Mouse (Mus musculus): Measurements from ENCODE around the gene Ajm1. TPM values are rescaled to one million over a fixed set of nuclear protein-coding genes. Genes with fewer than 3 reads are reported as not detected.

Gene Ajm1
- 0.34 and 0.92 TPM in 2 replicates for polyA plus RNA-seq (2011; ENCODE audit: insufficient read depth, insufficient read length, low replicate concordance, missing spikeins)

GRCm38 (mm10) chr2:25581294-25581864 is at the start of gene Ajm1:
Gene Ajm1 (minus strand): TSS chr2:25581757.
- no peak for TF ChIP-seq POLR2A (IDR thresholded peaks at IDR 0.05; ENCODE audit: borderline replicate concordance, control insufficient read depth, low read depth, low read length)
- TF ChIP-seq CTCF (IDR thresholded peaks at IDR 0.05; ENCODE audit: control insufficient read depth, insufficient read depth, low read length): peak; percentile 85
- WGBS: 6% methylated on average over 19 of the region's 19 CpGs
- no peak within 1 kb of the TSS for H3K27ac ChIP-seq (ENCODE audit: control insufficient read depth, insufficient read depth, low read depth, low read length, poor library complexity)
- no peaks in the 10 kb centered on the region for H3K4me1 ChIP-seq (ENCODE audit: control insufficient read depth, insufficient read depth, low read length)
- H3K4me3 ChIP-seq (replicated peaks; ENCODE audit: control insufficient read depth, low read depth, low read length): no peak within 1 kb of the TSS

GRCm38 (mm10) chr2:25628738-25629137 is 47.2 kb upstream of the Ajm1 start:
- Histone ChIP-seq H3K27ac (ENCODE audit: control insufficient read depth, insufficient read depth, low read depth, low read length, poor library complexity) (no peak overlapping the region), H3K4me3 (replicated peaks; ENCODE audit: control insufficient read depth, low read depth, low read length) (no peak overlapping the region), H3K4me1 (ENCODE audit: control insufficient read depth, insufficient read depth, low read length) (no peaks in the 10 kb centered on the region)
- WGBS: 65% methylated on average over 4 of the region's 4 CpGs
- no peak for TF ChIP-seq CTCF (IDR thresholded peaks at IDR 0.05; ENCODE audit: control insufficient read depth, insufficient read depth, low read length)
- TF ChIP-seq POLR2A (IDR thresholded peaks at IDR 0.05; ENCODE audit: borderline replicate concordance, control insufficient read depth, low read depth, low read length): no peak

DNA sequence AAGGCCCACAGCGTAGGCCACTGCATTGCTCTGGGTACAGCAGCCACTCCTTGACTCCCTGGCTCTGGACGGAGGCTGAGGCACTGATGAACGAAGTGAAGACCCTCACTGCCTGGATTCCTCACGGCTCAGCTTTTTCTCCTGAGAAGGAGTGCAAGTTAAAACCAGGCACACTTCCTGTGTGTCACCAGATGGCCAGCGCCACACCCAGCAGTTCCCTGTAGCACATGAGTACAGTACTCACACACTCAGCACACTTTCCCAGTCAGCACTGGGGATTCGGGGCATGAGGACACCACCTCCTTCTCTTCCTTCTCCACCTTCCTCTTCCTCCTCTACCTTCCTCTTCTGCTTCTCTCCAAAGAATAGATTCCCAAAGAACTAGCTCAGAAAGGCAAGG is 46.3 kb upstream of the Ajm1 start, which contains the start of gene Fcna:
Gene Fcna, minus strand, starts transcription at position 220 of the 400 bp plus-strand sequence.
- Histone ChIP-seq H3K27ac (ENCODE audit: control insufficient read depth, insufficient read depth, low read depth, low read length, poor library complexity) (no peak within 1 kb of the TSS), H3K4me3 (replicated peaks; ENCODE audit: control insufficient read depth, low read depth, low read length) (no peak within 1 kb of the TSS), H3K4me1 (ENCODE audit: control insufficient read depth, insufficient read depth, low read length) (no peaks in the 10 kb centered on the region)
- WGBS: 57% methylated on average over 6 of the region's 6 CpGs
- TF ChIP-seq CTCF (IDR thresholded peaks at IDR 0.05; ENCODE audit: control insufficient read depth, insufficient read depth, low read length) (no peak), POLR2A (IDR thresholded peaks at IDR 0.05; ENCODE audit: borderline replicate concordance, control insufficient read depth, low read depth, low read length) (no peak)

DNA sequence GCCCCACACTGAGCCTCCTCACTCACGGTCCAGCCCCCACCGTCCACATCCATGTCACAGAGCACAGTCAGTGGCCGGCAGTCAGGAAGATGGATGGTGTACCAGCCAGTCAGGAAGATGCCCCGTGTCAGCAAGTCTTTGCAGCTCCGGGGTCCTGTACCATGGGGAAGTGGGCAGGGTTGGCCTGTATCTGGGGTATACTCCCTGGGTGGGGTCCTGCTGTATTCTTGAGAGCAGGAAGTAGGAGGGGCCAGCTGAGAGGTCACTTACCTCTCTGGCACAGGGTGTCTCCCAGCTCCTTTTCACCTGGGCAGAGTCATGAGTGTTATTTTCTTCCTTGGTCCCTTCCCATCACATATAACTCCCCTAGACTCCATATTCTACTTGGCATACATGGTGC is 44.4 kb upstream of the Ajm1 start:
- H3K27ac ChIP-seq (ENCODE audit: control insufficient read depth, insufficient read depth, low read depth, low read length, poor library complexity): no peak overlapping the region
- TF ChIP-seq POLR2A (IDR thresholded peaks at IDR 0.05; ENCODE audit: borderline replicate concordance, control insufficient read depth, low read depth, low read length): no peak
- no peak for TF ChIP-seq CTCF (IDR thresholded peaks at IDR 0.05; ENCODE audit: control insufficient read depth, insufficient read depth, low read length)
- no peaks in the 10 kb centered on the region; the same call in 1 of the 2 replicates for H3K4me1 ChIP-seq (ENCODE audit: control insufficient read depth, insufficient read depth, low read length)
- H3K4me3 ChIP-seq (replicated peaks; ENCODE audit: control insufficient read depth, low read depth, low read length): no peak overlapping the region
- WGBS: 33% methylated on average over 5 of the region's 5 CpGs

- TF ChIP-seq POLR2A (IDR thresholded peaks at IDR 0.05; ENCODE audit: borderline replicate concordance, control insufficient read depth, low read depth, low read length) (peak; percentile 33; the same call in 1 of the 2 replicates), CTCF (IDR thresholded peaks at IDR 0.05; ENCODE audit: control insufficient read depth, insufficient read depth, low read length) (peak; percentile 57; the same call in 1 of the 2 replicates)
- 8% methylated on average over 34 of the region's 34 CpGs for WGBS
- peak within 1 kb of the TSS; percentile 64 for H3K4me3 ChIP-seq (replicated peaks; ENCODE audit: control insufficient read depth, low read depth, low read length)
- H3K27ac ChIP-seq (ENCODE audit: control insufficient read depth, insufficient read depth, low read depth, low read length, poor library complexity): peak within 1 kb of the TSS; percentile 21; the same call in 1 of the 2 replicates
- no peaks in the 10 kb centered on the region; the same call in 1 of the 2 replicates for H3K4me1 ChIP-seq (ENCODE audit: control insufficient read depth, insufficient read depth, low read length)
These were observed 40.0 kb upstream of the Ajm1 start, which contains the start of gene Tmem141 for GRCm38 (mm10) chr2:25621229-25622200. Gene Tmem141 (minus strand): TSS chr2:25622005.

DNA sequence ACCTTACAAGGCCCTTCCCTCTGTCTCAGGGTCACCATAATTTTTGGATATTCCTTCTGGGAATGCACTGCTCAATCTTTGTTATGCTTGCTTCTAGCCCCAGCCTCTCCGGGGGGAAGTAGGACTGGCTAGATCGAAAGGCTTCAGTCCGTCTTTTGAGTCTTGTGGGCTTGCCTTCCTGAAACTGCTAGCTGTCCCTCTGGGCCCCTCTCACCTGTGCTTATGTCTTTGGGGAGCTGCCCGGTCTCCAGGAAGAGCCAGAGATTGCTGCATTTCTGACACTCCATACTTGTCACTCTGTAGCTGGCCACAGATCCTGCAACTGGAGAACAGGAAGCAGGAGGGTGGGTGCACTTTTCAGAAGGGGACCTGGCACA is 39.3 kb upstream of the Ajm1 start:
- H3K4me1 ChIP-seq (ENCODE audit: control insufficient read depth, insufficient read depth, low read length): no peaks in the 10 kb centered on the region; the same call in 1 of the 2 replicates
- TF ChIP-seq POLR2A (IDR thresholded peaks at IDR 0.05; ENCODE audit: borderline replicate concordance, control insufficient read depth, low read depth, low read length): no peak
- no peak overlapping the region for H3K27ac ChIP-seq (ENCODE audit: control insufficient read depth, insufficient read depth, low read depth, low read length, poor library complexity)
- WGBS: 38% methylated on average over 4 of the region's 4 CpGs
- H3K4me3 ChIP-seq (replicated peaks; ENCODE audit: control insufficient read depth, low read depth, low read length): no peak overlapping the region

- H3K4me1 ChIP-seq (ENCODE audit: control insufficient read depth, insufficient read depth, low read length): no peaks in the 10 kb centered on the region; the same call in 1 of the 2 replicates
- no peak overlapping the region for H3K27ac ChIP-seq (ENCODE audit: control insufficient read depth, insufficient read depth, low read depth, low read length, poor library complexity)
- H3K4me3 ChIP-seq (replicated peaks; ENCODE audit: control insufficient read depth, low read depth, low read length): no peak overlapping the region
- TF ChIP-seq CTCF (IDR thresholded peaks at IDR 0.05; ENCODE audit: control insufficient read depth, insufficient read depth, low read length) (no peak), POLR2A (IDR thresholded peaks at IDR 0.05; ENCODE audit: borderline replicate concordance, control insufficient read depth, low read depth, low read length) (no peak)
- 28% methylated on average over 6 of the region's 6 CpGs for WGBS
These were observed 38.8 kb upstream of the Ajm1 start for GRCm38 (mm10) chr2:25620386-25620785.

GRCm38 (mm10) chr2:25617578-25617977 is 36.0 kb upstream of the Ajm1 start, which contains the start of gene Ccdc183:
Gene Ccdc183 (minus strand): TSS chr2:25617678.
- Histone ChIP-seq H3K4me3 (replicated peaks; ENCODE audit: control insufficient read depth, low read depth, low read length) (no peak within 1 kb of the TSS), H3K4me1 (ENCODE audit: control insufficient read depth, insufficient read depth, low read length) (no peaks in the 10 kb centered on the region; the same call in 1 of the 2 replicates), H3K27ac (ENCODE audit: control insufficient read depth, insufficient read depth, low read depth, low read length, poor library complexity) (no peak within 1 kb of the TSS)
- WGBS: 65% methylated on average over 3 of the region's 3 CpGs
- TF ChIP-seq POLR2A (IDR thresholded peaks at IDR 0.05; ENCODE audit: borderline replicate concordance, control insufficient read depth, low read depth, low read length): no peak
- no peak for TF ChIP-seq CTCF (IDR thresholded peaks at IDR 0.05; ENCODE audit: control insufficient read depth, insufficient read depth, low read length)

Data from bone marrow, adult 2 months (tissue).